Mouse (Mus musculus) ovary, postnatal 14 days (tissue): ENCODE results near the gene Nav1.

Experiments
- DNase-seq: peaks from one replicate; pipeline ENCODE4 v3.0.0; 2022; ENCODE audit warnings: low spot score

Nav1 gene

GRCm38 (mm10) chr1:135583081-135583677, 23.9 kb downstream of the Nav1 start:
- no peak for DNase-seq

GRCm38 (mm10) chr1:135581001-135581400, 26.1 kb downstream of the Nav1 start:
- no peak for DNase-seq

- no peak for DNase-seq
Observed at GRCm38 (mm10) chr1:135579111-135579510, 28.0 kb downstream of the Nav1 start.

- DNase-seq: no peak
Observed at GRCm38 (mm10) chr1:135577793-135578192, 29.3 kb downstream of the Nav1 start.

- no peak for DNase-seq
Observed at GRCm38 (mm10) chr1:135575393-135575792, 31.7 kb downstream of the Nav1 start.

- no peak for DNase-seq
Observed at GRCm38 (mm10) chr1:135574451-135575208, 32.5 kb downstream of the Nav1 start.

GRCm38 (mm10) chr1:135572139-135572892, 34.8 kb downstream of the Nav1 start:
- no peak for DNase-seq

- DNase-seq: no peak
Observed at GRCm38 (mm10) chr1:135568087-135568486, 39.0 kb downstream of the Nav1 start.

GRCm38 (mm10) chr1:135566611-135567010, 40.5 kb downstream of the Nav1 start:
- no peak for DNase-seq

- DNase-seq: no peak
Observed at GRCm38 (mm10) chr1:135565775-135566174, 41.3 kb downstream of the Nav1 start.

GRCm38 (mm10) chr1:135564660-135565519, 42.2 kb downstream of the Nav1 start:
- no peak for DNase-seq

- no peak for DNase-seq
Observed at GRCm38 (mm10) chr1:135563781-135564414, 43.2 kb downstream of the Nav1 start.

GRCm38 (mm10) chr1:135562982-135563650, 44.0 kb downstream of the Nav1 start:
- DNase-seq: no peak

GRCm38 (mm10) chr1:135562115-135562514, 45.0 kb downstream of the Nav1 start:
- DNase-seq: no peak

GRCm38 (mm10) chr1:135561282-135561681, 45.8 kb downstream of the Nav1 start:
- no peak for DNase-seq

- DNase-seq: no peak
Observed at GRCm38 (mm10) chr1:135557976-135558375, 49.1 kb downstream of the Nav1 start.

GRCm38 (mm10) chr1:135555885-135556284, 51.2 kb downstream of the Nav1 start:
- DNase-seq: no peak

- no peak for DNase-seq
Observed at GRCm38 (mm10) chr1:135554632-135555260, 52.3 kb downstream of the Nav1 start.

GRCm38 (mm10) chr1:135553615-135554014, 53.5 kb downstream of the Nav1 start:
- no peak for DNase-seq

GRCm38 (mm10) chr1:135553154-135553553, 53.9 kb downstream of the Nav1 start:
- DNase-seq: no peak
